ENCODE assay signal across 8 mouse cellular contexts in genomic region chr15:99000535-99001283, GRCm38 (mm10). TPM values are rescaled to one million over a fixed set of nuclear protein-coding genes. Genes with fewer than 3 reads are reported as not detected.
DNase-seq lines count a peak whose midpoint lies in the region; ATAC-seq and TF ChIP-seq lines count a peak whose summit lies in the region.

No protein-coding gene starts in this region.

- TF ChIP-seq POLR2A in brain, embryonic 14.5 days (IDR thresholded peaks at IDR 0.05; ENCODE audit: borderline replicate concordance, extremely low read depth, insufficient read depth, insufficient read length, poor library complexity, severe bottlenecking) = no peak

- WGBS in neural tube, embryonic 12.5 days = 44% methylated on average over 14 of the region's 14 CpGs
- WGBS in forebrain, postnatal 0 days = 41% methylated on average over 14 of the region's 14 CpGs
- 41% methylated on average over 14 of the region's 14 CpGs for WGBS in intestine, embryonic 15.5 days
- 44% methylated on average over 14 of the region's 14 CpGs for WGBS in liver, embryonic 14.5 days (ENCODE audit: insufficient replicate concordance)
- WGBS in neural tube, embryonic 13.5 days = 43% methylated on average over 14 of the region's 14 CpGs

- H3K36me3 ChIP-seq in neural tube, embryonic 12.5 days = no peaks in the 10 kb centered on the region
- no peaks in the 10 kb centered on the region for H3K36me3 ChIP-seq in forebrain, postnatal 0 days (ENCODE audit: insufficient read depth)
- H3K36me3 ChIP-seq in intestine, embryonic 15.5 days = no peaks in the 10 kb centered on the region
- no peaks in the 10 kb centered on the region for H3K36me3 ChIP-seq in liver, embryonic 14.5 days (replicated peaks; ENCODE audit: control insufficient read depth, insufficient read depth, low read depth)
- H3K36me3 ChIP-seq in neural tube, embryonic 13.5 days = no peaks in the 10 kb centered on the region

- no peak overlapping the region for H3K27ac ChIP-seq in neural tube, embryonic 12.5 days
- H3K27ac ChIP-seq in forebrain, postnatal 0 days (ENCODE audit: low read depth, low read length) = no peak overlapping the region
- H3K27ac ChIP-seq in intestine, embryonic 15.5 days = no peak overlapping the region
- H3K27ac ChIP-seq in liver, embryonic 14.5 days = no peak overlapping the region
- peak overlapping the region; percentile 34; the same call in 1 of the 2 replicates for H3K27ac ChIP-seq in neural tube, embryonic 13.5 days (replicated peaks)

- H3K9ac ChIP-seq in neural tube, embryonic 12.5 days = no peak overlapping the region
- H3K9ac ChIP-seq in forebrain, postnatal 0 days = no peak overlapping the region
- no peak overlapping the region for H3K9ac ChIP-seq in intestine, embryonic 15.5 days
- no peak overlapping the region for H3K9ac ChIP-seq in liver, embryonic 14.5 days (replicated peaks)
- H3K9ac ChIP-seq in neural tube, embryonic 13.5 days = 0 out of 2 replicates have a peak overlapping the region, but pooled peaks have one; percentile 56

- H3K4me2 ChIP-seq in neural tube, embryonic 12.5 days (replicated peaks) = peak overlapping the region; percentile 49
- peak overlapping the region; percentile 41; the same call in 1 of the 2 replicates for H3K4me2 ChIP-seq in forebrain, postnatal 0 days (ENCODE audit: low read depth)
- peak overlapping the region; percentile 65 for H3K4me2 ChIP-seq in intestine, embryonic 15.5 days (replicated peaks)
- H3K4me2 ChIP-seq in liver, embryonic 14.5 days (ENCODE audit: low read depth) = peak overlapping the region; percentile 57; the same call in 1 of the 2 replicates
- peak overlapping the region; percentile 49 for H3K4me2 ChIP-seq in neural tube, embryonic 13.5 days

- no peak for ATAC-seq in neural tube, embryonic 12.5 days (ENCODE audit: low FRiP score, low read depth)
- peak; percentile 34 for ATAC-seq in forebrain, postnatal 0 days
- ATAC-seq in intestine, embryonic 15.5 days = no peak
- ATAC-seq in liver, embryonic 14.5 days (ENCODE audit: insufficient read depth) = no peak
- ATAC-seq in neural tube, embryonic 13.5 days (ENCODE audit: low read depth) = no peak

- peaks cover 24% of the 10 kb centered on the region for H3K4me1 ChIP-seq in neural tube, embryonic 12.5 days
- H3K4me1 ChIP-seq in forebrain, postnatal 0 days (ENCODE audit: insufficient read depth) = no peaks in the 10 kb centered on the region
- peaks cover 19% of the 10 kb centered on the region for H3K4me1 ChIP-seq in intestine, embryonic 15.5 days (replicated peaks)
- peaks cover 11 to 26% of the 10 kb centered on the region in 2 experiments for H3K4me1 ChIP-seq in liver, embryonic 14.5 days (replicated peaks; ENCODE audit: control insufficient read depth in 2 of 2, insufficient read depth in 2 of 2, low read length in 1 of 2)
- H3K4me1 ChIP-seq in neural tube, embryonic 13.5 days (replicated peaks) = peaks cover 30% of the 10 kb centered on the region

- peak; percentile 48; the same call in 1 of the 2 replicates for TF ChIP-seq CTCF in brain, embryonic 14.5 days (IDR thresholded peaks at IDR 0.05; ENCODE audit: borderline replicate concordance, extremely low read depth, insufficient read depth, insufficient read length)
- TF ChIP-seq CTCF in forebrain, postnatal 0 days (IDR thresholded peaks at IDR 0.05; ENCODE audit: low read depth) = peak; percentile 73
- peak; percentile 63 for TF ChIP-seq CTCF in liver, embryonic 14.5 days (IDR thresholded peaks at IDR 0.05; ENCODE audit: low read depth)

- H3K9me3 ChIP-seq in neural tube, embryonic 12.5 days = no peaks in the 10 kb centered on the region
- no peaks in the 10 kb centered on the region for H3K9me3 ChIP-seq in forebrain, postnatal 0 days (ENCODE audit: low read length)
- no peaks in the 10 kb centered on the region for H3K9me3 ChIP-seq in intestine, embryonic 15.5 days
- no peaks in the 10 kb centered on the region for H3K9me3 ChIP-seq in liver, embryonic 14.5 days (ENCODE audit: control insufficient read depth, low read length)
- no peaks in the 10 kb centered on the region for H3K9me3 ChIP-seq in neural tube, embryonic 13.5 days

- TF ChIP-seq EP300 in liver, embryonic 14.5 days (IDR thresholded peaks at IDR 0.05; ENCODE audit: low read depth) = no peak

- H3K4me3 ChIP-seq in neural tube, embryonic 12.5 days = no peak overlapping the region
- H3K4me3 ChIP-seq in forebrain, postnatal 0 days (ENCODE audit: low read depth, low read length) = no peak overlapping the region
- no peak overlapping the region for H3K4me3 ChIP-seq in intestine, embryonic 15.5 days (replicated peaks)
- no peak overlapping the region for H3K4me3 ChIP-seq in liver, embryonic 14.5 days (ENCODE audit: insufficient read depth in 1 of 2, low read depth in 2 of 2, low read length in 2 of 2)
- H3K4me3 ChIP-seq in neural tube, embryonic 13.5 days = no peak overlapping the region

- DNase-seq in neural tube, embryonic 10.5 days (ENCODE audit: extremely low spot score, low spot score) = no peak
- DNase-seq in brain, embryonic 14.5 days (ENCODE audit: low read depth) = peak; percentile 78
- DNase-seq in forebrain, postnatal 0 days = peak; percentile 85
- peak in 1 of 3 experiments; percentile 61 for DNase-seq in liver, embryonic 14.5 days (ENCODE audit: low read depth in 3 of 3, low spot score in 3 of 3)
- no peak for DNase-seq in urinary bladder, adult 2 months (ENCODE audit: low spot score)

- H3K27me3 ChIP-seq in neural tube, embryonic 12.5 days (replicated peaks) = no peaks in the 10 kb centered on the region
- no peaks in the 10 kb centered on the region for H3K27me3 ChIP-seq in forebrain, postnatal 0 days (ENCODE audit: insufficient read depth, low read length)
- H3K27me3 ChIP-seq in intestine, embryonic 15.5 days (replicated peaks) = no peaks in the 10 kb centered on the region
- no peaks in the 10 kb centered on the region for H3K27me3 ChIP-seq in liver, embryonic 14.5 days (ENCODE audit: control insufficient read depth, insufficient read depth, low read length)
- no peaks in the 10 kb centered on the region for H3K27me3 ChIP-seq in neural tube, embryonic 13.5 days

RNA-seq across cellular contexts. Expression of gene Tuba1c, which starts 29.0 kb away (rescaled TPM):
- polyA plus RNA-seq in neural tube, embryonic 12.5 days (2016; fragmentation: Nextera tagmentation; extraction: Ambion mirVana) = 62.0 and 64.6 TPM in 2 replicates
- 62.6 and 100 TPM in 2 replicates for polyA plus RNA-seq in brain, embryonic 14.5 days (2012; rRNA removed)
- total RNA-seq in forebrain, postnatal 0 days (2014; rRNA removed) = 22.1 and 24.9 TPM in 2 replicates
- 16.4 and 18.8 TPM in 2 replicates for polyA plus RNA-seq in forebrain, postnatal 0 days (2015; fragmentation: Nextera tagmentation; extraction: Ambion mirVana)
- 253 and 271 TPM in 2 replicates for polyA plus RNA-seq in intestine, embryonic 15.5 days (2015; fragmentation: Nextera tagmentation; extraction: Ambion mirVana)
- 273 and 373 TPM in 2 replicates for polyA plus RNA-seq in liver, embryonic 14.5 days (2012; rRNA removed)
- polyA plus RNA-seq in liver, embryonic 14.5 days (2014; fragmentation: Nextera tagmentation; extraction: Ambion mirVana) = 277 and 278 TPM in 2 replicates
- 25.6 and 29.7 TPM in 2 replicates for polyA plus RNA-seq in neural tube, embryonic 13.5 days (2015; fragmentation: Nextera tagmentation; extraction: Ambion mirVana)
- polyA plus RNA-seq in urinary bladder, adult 2 months (2012; rRNA removed) = 94.8 and 129 TPM in 2 replicates

RNA-seq across cellular contexts. Expression of gene Tuba1a, which starts 47.2 kb away (rescaled TPM):
- polyA plus RNA-seq in neural tube, embryonic 12.5 days (2016; fragmentation: Nextera tagmentation; extraction: Ambion mirVana) = 10,701 and 10,796 TPM in 2 replicates
- 11,216 and 14,471 TPM in 2 replicates for polyA plus RNA-seq in brain, embryonic 14.5 days (2012; rRNA removed)
- 18,820 and 21,160 TPM in 2 replicates for total RNA-seq in forebrain, postnatal 0 days (2014; rRNA removed)
- 18,258 and 23,279 TPM in 2 replicates for polyA plus RNA-seq in forebrain, postnatal 0 days (2015; fragmentation: Nextera tagmentation; extraction: Ambion mirVana)
- 981 and 999 TPM in 2 replicates for polyA plus RNA-seq in intestine, embryonic 15.5 days (2015; fragmentation: Nextera tagmentation; extraction: Ambion mirVana)
- 44.7 and 62.0 TPM in 2 replicates for polyA plus RNA-seq in liver, embryonic 14.5 days (2012; rRNA removed)
- 60.1 and 69.0 TPM in 2 replicates for polyA plus RNA-seq in liver, embryonic 14.5 days (2014; fragmentation: Nextera tagmentation; extraction: Ambion mirVana)
- polyA plus RNA-seq in neural tube, embryonic 13.5 days (2015; fragmentation: Nextera tagmentation; extraction: Ambion mirVana) = 13,124 and 14,228 TPM in 2 replicates
- 279 and 332 TPM in 2 replicates for polyA plus RNA-seq in urinary bladder, adult 2 months (2012; rRNA removed)

RNA-seq across cellular contexts. Expression of gene Gm49450, which starts 47.4 kb away (rescaled TPM):
- not detected in 2 replicates for polyA plus RNA-seq in neural tube, embryonic 12.5 days (2016; fragmentation: Nextera tagmentation; extraction: Ambion mirVana)
- 136 and 183 TPM in 2 replicates for polyA plus RNA-seq in brain, embryonic 14.5 days (2012; rRNA removed)
- total RNA-seq in forebrain, postnatal 0 days (2014; rRNA removed) = 1,610 and 2,499 TPM in 2 replicates
- polyA plus RNA-seq in forebrain, postnatal 0 days (2015; fragmentation: Nextera tagmentation; extraction: Ambion mirVana) = not detected in 2 replicates
- not detected in 2 replicates for polyA plus RNA-seq in intestine, embryonic 15.5 days (2015; fragmentation: Nextera tagmentation; extraction: Ambion mirVana)
- 0.15 and 6.4 TPM in 2 replicates for polyA plus RNA-seq in liver, embryonic 14.5 days (2012; rRNA removed)
- not detected in 2 replicates for polyA plus RNA-seq in liver, embryonic 14.5 days (2014; fragmentation: Nextera tagmentation; extraction: Ambion mirVana)
- polyA plus RNA-seq in neural tube, embryonic 13.5 days (2015; fragmentation: Nextera tagmentation; extraction: Ambion mirVana) = not detected in 2 replicates
- 0.30 and 0.38 TPM in 2 replicates for polyA plus RNA-seq in urinary bladder, adult 2 months (2012; rRNA removed)

RNA-seq across cellular contexts. Expression of gene Prph, which starts 54.3 kb away (rescaled TPM):
- polyA plus RNA-seq in neural tube, embryonic 12.5 days (2016; fragmentation: Nextera tagmentation; extraction: Ambion mirVana) = 109 and 168 TPM in 2 replicates
- 14.0 and 47.0 TPM in 2 replicates for polyA plus RNA-seq in brain, embryonic 14.5 days (2012; rRNA removed)
- total RNA-seq in forebrain, postnatal 0 days (2014; rRNA removed) = 1.7 and 2.3 TPM in 2 replicates
- 2.3 and 2.4 TPM in 2 replicates for polyA plus RNA-seq in forebrain, postnatal 0 days (2015; fragmentation: Nextera tagmentation; extraction: Ambion mirVana)
- 46.9 and 48.1 TPM in 2 replicates for polyA plus RNA-seq in intestine, embryonic 15.5 days (2015; fragmentation: Nextera tagmentation; extraction: Ambion mirVana)
- 1.1 and 1.2 TPM in 2 replicates for polyA plus RNA-seq in liver, embryonic 14.5 days (2012; rRNA removed)
- polyA plus RNA-seq in liver, embryonic 14.5 days (2014; fragmentation: Nextera tagmentation; extraction: Ambion mirVana) = 0.32 and 0.53 TPM in 2 replicates
- polyA plus RNA-seq in neural tube, embryonic 13.5 days (2015; fragmentation: Nextera tagmentation; extraction: Ambion mirVana) = 268 and 371 TPM in 2 replicates
- polyA plus RNA-seq in urinary bladder, adult 2 months (2012; rRNA removed) = 6.4 and 7.1 TPM in 2 replicates

Comparison
In these comparisons a context has a peak if more than half of its experiments do, and no peak if none do; other contexts are left out.
1. DNase-seq: peak in brain, embryonic 14.5 days (single experiment) and forebrain, postnatal 0 days (single experiment); none in neural tube, embryonic 10.5 days (single experiment) and urinary bladder, adult 2 months (single experiment).
2. RNA of gene Tuba1a, which starts 47.2 kb away (polyA plus RNA-seq): 18,258 to 23,279 TPM in forebrain, postnatal 0 days, 11,216 to 14,471 TPM in brain, embryonic 14.5 days, 13,124 to 14,228 TPM in neural tube, embryonic 13.5 days and 10,701 to 10,796 TPM in neural tube, embryonic 12.5 days; 981 to 999 TPM in intestine, embryonic 15.5 days, 279 to 332 TPM in urinary bladder, adult 2 months and 44.7 to 69.0 TPM in liver, embryonic 14.5 days; every median in the first group is over 10 times any median in the second.
3. RNA of gene Gm49450, which starts 47.4 kb away (polyA plus RNA-seq): 136 to 183 TPM in brain, embryonic 14.5 days; 0.30 to 0.38 TPM in urinary bladder, adult 2 months, 0.15 to 6.4 TPM in liver, embryonic 14.5 days, not detected in neural tube, embryonic 12.5 days, not detected in forebrain, postnatal 0 days, not detected in intestine, embryonic 15.5 days and not detected in neural tube, embryonic 13.5 days; every median in the first group is over 10 times any median in the second.
4. Peak in every context shown above with its lines, with median percentiles within 50 percentile points of each other: H3K4me2 ChIP-seq and CTCF ChIP-seq.